Mouse (Mus musculus) kidney, adult 2 months (tissue): Measurements from ENCODE around the gene Mocs3. TPM values are rescaled to one million over a fixed set of nuclear protein-coding genes. Genes with fewer than 3 reads are reported as not detected.
A peak's percentile ranks its signal among the peaks of the same experiment; 100 is the strongest.

Experiments
- DNase-seq: peaks from one replicate; pipeline ENCODE4 v3.0.0; 2021
- H3K27ac ChIP-seq: fragments of 200-500 bp; 2 replicates; pipeline ENCODE4 v1.5.1; 2012; ENCODE audit warnings: low read depth, low read length, control low read depth, inconsistent platforms; ENCODE audit not compliant: insufficient read depth
- H3K27me3 ChIP-seq: fragments of 200-500 bp; replicated peaks from 2 replicates; pipeline ENCODE4 v1.6.1; 2012; ENCODE audit warnings: mild to moderate bottlenecking, moderate library complexity, low read length, inconsistent platforms; ENCODE audit not compliant: control insufficient read depth, insufficient read depth
- H3K36me3 ChIP-seq: fragments of 200-500 bp; 2 replicates; pipeline ENCODE4 v1.6.1; 2012; ENCODE audit warnings: mild to moderate bottlenecking, moderate library complexity, low read length, inconsistent platforms; ENCODE audit not compliant: control insufficient read depth, insufficient read depth
- H3K4me1 ChIP-seq: fragments of 200-500 bp; 2 replicates; pipeline ENCODE4 v1.6.1; 2011; ENCODE audit warnings: low read length; ENCODE audit not compliant: control insufficient read depth, insufficient read depth
- H3K4me3 ChIP-seq: fragments of 200-500 bp; 2 replicates; pipeline ENCODE4 v1.5.1; 2011; ENCODE audit warnings: mild to moderate bottlenecking, low read depth, low read length, control low read depth; ENCODE audit not compliant: insufficient read depth
- POLR2A ChIP-seq: fragments of 200-500 bp; IDR thresholded peaks from one replicate; pipeline ENCODE4 v1.6.1; 2011; ENCODE audit warnings: low read depth, low read length, control low read depth
- WGBS: fragments of 180-500 bp; shearing (Covaris S2); methylation state at CpG from one replicate; pipeline ENCODE4 v1.1.7; 2018; 5-methylcytosine and 5-hydroxymethylcytosine counted together
- polyA plus RNA-seq: library from polyadenylated mRNA; depleted of rRNA; stranded (reverse); fragments of >200 nt; gene quantifications from 2 replicates; pipeline ENCODE4 v1.2.3, GENCODE M21; 2012; rRNA removed

Mocs3 gene
- polyA plus RNA-seq, 1 experiment, result 9.3 TPM

- peaks cover 2% of the 10 kb centered on the region; the same call in 1 of the 2 replicates for H3K27me3 ChIP-seq
- TF ChIP-seq POLR2A, result no peak
- no peak for DNase-seq
- H3K4me3 ChIP-seq, result peak within 1 kb of the TSS; percentile 35; the same call in 1 of the 2 replicates
- no peak within 1 kb of the TSS for H3K27ac ChIP-seq
- no peaks in the 10 kb centered on the region for H3K4me1 ChIP-seq
- 37% methylated on average over 12 of the region's 12 CpGs for WGBS
- no peaks in the 10 kb centered on the region for H3K36me3 ChIP-seq
These were observed 51.2 kb downstream of the Mocs3 start, which contains the start of gene Kcng1 for GRCm38 (mm10) chr2:168281582-168281981. Gene Kcng1, minus strand, starts transcription at chr2:168281736.

Other genes starting within 250 kb of the Mocs3 start
- gene Ripor3, start 220.0 kb upstream of the Mocs3 start, polyA plus RNA-seq, result 12.3 and 13.0 TPM in 2 replicates
- 41.0 and 44.4 TPM in 2 replicates for gene Pard6b, start 149.6 kb upstream of the Mocs3 start, polyA plus RNA-seq
- 14.9 and 15.8 TPM in 2 replicates for gene Adnp, start 23.5 kb upstream of the Mocs3 start, polyA plus RNA-seq
- gene Gm20716, start 258 bp upstream of the Mocs3 start, polyA plus RNA-seq, result 3.4 and 8.5 TPM in 2 replicates
- 35.8 and 36.6 TPM in 2 replicates for gene Dpm1, start within 50 bp of the Mocs3 start, polyA plus RNA-seq
- 0.77 and 0.95 TPM in 2 replicates for gene Kcng1, start 51.1 kb downstream of the Mocs3 start, polyA plus RNA-seq